ENCODE assay signal across 23 mouse cellular contexts in the genomic region with DNA sequence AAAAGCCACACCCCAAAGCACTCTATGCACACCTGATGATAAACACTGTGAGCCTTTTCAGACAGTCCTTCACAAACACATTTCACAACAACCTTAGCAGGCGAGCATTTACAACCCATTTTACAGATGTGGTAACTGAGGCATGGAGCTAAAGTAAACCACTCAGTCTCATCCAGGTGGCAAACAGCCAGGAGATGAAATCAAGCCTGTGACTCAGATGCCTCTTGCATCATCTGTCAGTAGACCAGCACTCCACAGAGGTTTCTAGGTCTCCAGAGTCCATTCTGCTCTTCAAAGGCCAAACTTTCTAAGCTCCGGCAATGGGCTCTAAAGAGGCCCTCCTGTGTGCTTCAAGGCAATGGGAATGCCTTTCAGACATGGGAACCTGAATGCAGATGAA.
DNase-seq lines count a peak whose midpoint lies in the region; ATAC-seq lines count a peak whose summit lies in the region.
"Had no signal": no experiment of that assay in that cellular context is flagged by ENCODE, and none has a peak within 500 bp of the region (broad histone marks: within the 10 kb centered on the region; RNA-seq: fewer than 3 reads in every experiment).

No protein-coding gene starts in this region.

- peak; percentile 87 for DNase-seq in heart, adult 11 months
- DNase-seq in heart, postnatal 4 days: no peak
- DNase-seq in 416B (ENCODE audit: low read depth) (peak; percentile 14), adipocyte (ENCODE audit: low spot score) (peak; percentile 74)
- peak; percentile 35 for DNase-seq in brain, adult 2 months (ENCODE audit: low read depth, low spot score)
- DNase-seq in spleen, postnatal 14 days (ENCODE audit: low spot score in 2 of 2): no peak
- DNase-seq in embryonic facial prominence, embryonic 10.5 days (ENCODE audit: low spot score): no peak
- DNase-seq: cerebellum, adult 18-20 months; gastrocnemius, postnatal 36 days; layer of hippocampus, postnatal 36 days; liver, embryonic 13.5 days; retina, postnatal 1 day; right cerebral cortex, postnatal 4 days; thymus, adult 18-20 months had no signal

- no peak overlapping the region for H3K9ac ChIP-seq in neural tube, embryonic 15.5 days (replicated peaks)
- H3K9ac ChIP-seq: embryonic facial prominence, embryonic 12.5 days; hindbrain, embryonic 13.5 days; kidney, embryonic 15.5 days; liver, embryonic 13.5 days; midbrain, embryonic 12.5 days had no signal

- H3K4me1 ChIP-seq in embryonic facial prominence, embryonic 10.5 days: 0 out of 2 replicates have a peak, but pooled peaks cover 3% of the 10 kb centered on the region
- H3K4me1 ChIP-seq in neural tube, embryonic 15.5 days: no peaks in the 10 kb centered on the region
- H3K4me1 ChIP-seq: embryonic facial prominence, embryonic 12.5 days; hindbrain, embryonic 13.5 days; kidney, embryonic 15.5 days; midbrain, embryonic 12.5 days had no signal

- H3K27me3 ChIP-seq in embryonic facial prominence, embryonic 10.5 days (replicated peaks; ENCODE audit: low read depth, poor library complexity, severe bottlenecking): no peaks in the 10 kb centered on the region
- H3K27me3 ChIP-seq in neural tube, embryonic 15.5 days (replicated peaks): no peaks in the 10 kb centered on the region
- H3K27me3 ChIP-seq: embryonic facial prominence, embryonic 12.5 days; hindbrain, embryonic 13.5 days; kidney, embryonic 15.5 days; liver, embryonic 13.5 days had no signal

- H3K27ac ChIP-seq in embryonic facial prominence, embryonic 10.5 days (replicated peaks): no peak overlapping the region
- H3K27ac ChIP-seq in neural tube, embryonic 15.5 days (replicated peaks): no peak overlapping the region
- H3K27ac ChIP-seq: embryonic facial prominence, embryonic 12.5 days; heart, embryonic 10.5 days; hindbrain, embryonic 13.5 days; kidney, embryonic 15.5 days; liver, embryonic 13.5 days; midbrain, embryonic 12.5 days had no signal

- H3K4me2 ChIP-seq in neural tube, embryonic 15.5 days: no peak overlapping the region
- H3K4me2 ChIP-seq: embryonic facial prominence, embryonic 12.5 days; hindbrain, embryonic 13.5 days; kidney, embryonic 15.5 days; liver, embryonic 13.5 days; midbrain, embryonic 12.5 days had no signal

- H3K36me3 ChIP-seq in embryonic facial prominence, embryonic 10.5 days (replicated peaks): no peaks in the 10 kb centered on the region
- H3K36me3 ChIP-seq in neural tube, embryonic 15.5 days: no peaks in the 10 kb centered on the region
- H3K36me3 ChIP-seq: embryonic facial prominence, embryonic 12.5 days; G1E; heart, embryonic 10.5 days; hindbrain, embryonic 13.5 days; kidney, embryonic 15.5 days; liver, embryonic 13.5 days; midbrain, embryonic 12.5 days had no signal

- no peaks in the 10 kb centered on the region for H3K9me3 ChIP-seq in embryonic facial prominence, embryonic 10.5 days
- no peaks in the 10 kb centered on the region for H3K9me3 ChIP-seq in neural tube, embryonic 15.5 days (replicated peaks)
- H3K9me3 ChIP-seq: embryonic facial prominence, embryonic 12.5 days; heart, embryonic 10.5 days; hindbrain, embryonic 13.5 days; kidney, embryonic 15.5 days; liver, embryonic 13.5 days; midbrain, embryonic 12.5 days had no signal

- 92% methylated on average over 2 of the region's 2 CpGs for WGBS in embryonic facial prominence, embryonic 10.5 days
- WGBS in neural tube, embryonic 15.5 days: 96% methylated on average over 2 of the region's 2 CpGs

- H3K4me3 ChIP-seq in embryonic facial prominence, embryonic 10.5 days: no peak overlapping the region
- H3K4me3 ChIP-seq in neural tube, embryonic 15.5 days (replicated peaks): no peak overlapping the region
- H3K4me3 ChIP-seq: embryonic facial prominence, embryonic 12.5 days; heart, embryonic 10.5 days; hindbrain, embryonic 13.5 days; kidney, embryonic 15.5 days; liver, embryonic 13.5 days; midbrain, embryonic 12.5 days had no signal

- ATAC-seq in neural tube, embryonic 15.5 days (ENCODE audit: low FRiP score): no peak
- ATAC-seq: CD4-positive, CD25-positive, alpha-beta regulatory T cell, adult 4 months; forebrain, embryonic 16.5 days had no signal

Comparison
In these comparisons a context has a peak if more than half of its experiments do, and no peak if none do; other contexts are left out.
1. DNase-seq: peak in heart, adult 11 months (single experiment), 416B (single experiment), adipocyte (single experiment) and brain, adult 2 months (single experiment); none in heart, postnatal 4 days (single experiment), spleen, postnatal 14 days (0 of 2) and embryonic facial prominence, embryonic 10.5 days (single experiment).